Mouse (Mus musculus) intestine, embryonic 14.5 days (tissue): Measurements from ENCODE around the gene Gucy1b2. TPM values are rescaled to one million over a fixed set of nuclear protein-coding genes. Genes with fewer than 3 reads are reported as not detected.

Source experiments
- ATAC-seq: fragments of 200-750 bp; cut with Nextera tagmentation; replicated peaks from 2 replicates; pipeline ENCODE4 v1.8.0; 2017; ENCODE audit warnings: low read depth, moderate number of reproducible peaks, moderate TSS enrichment, moderate library complexity; ENCODE audit not compliant: low FRiP score, low TSS enrichment
- DNase-seq: peaks from one replicate; pipeline ENCODE4 v3.0.0-alpha.2; 2018; ENCODE audit warnings: low spot score
- H3K27ac ChIP-seq: fragments of 300-500 bp; sonication (generic); 2 replicates; pipeline ENCODE4 v1.5.1; 2014; ENCODE audit warnings: low read depth, mild to moderate bottlenecking, control low read depth
- H3K27me3 ChIP-seq: fragments of 300-500 bp; sonication (generic); replicated peaks from 2 replicates; pipeline ENCODE4 v1.6.1; 2014; ENCODE audit warnings: low read length, control low read depth; ENCODE audit not compliant: control insufficient read depth, insufficient read depth
- H3K36me3 ChIP-seq: fragments of 300-500 bp; sonication (generic); 2 replicates; pipeline ENCODE4 v1.6.1; 2014; ENCODE audit warnings: low read length, control low read depth; ENCODE audit not compliant: control insufficient read depth, insufficient read depth
- H3K4me1 ChIP-seq: fragments of 300-500 bp; sonication (generic); replicated peaks from 2 replicates; pipeline ENCODE4 v1.6.1; 2014; ENCODE audit warnings: low read length, control low read depth, mixed read lengths; ENCODE audit not compliant: control insufficient read depth, insufficient read depth
- H3K4me2 ChIP-seq: fragments of 300-500 bp; sonication (generic); 2 replicates; pipeline ENCODE4 v1.6.1; 2014; ENCODE audit warnings: low read length
- H3K4me3 ChIP-seq: fragments of 300-500 bp; sonication (generic); 2 replicates; pipeline ENCODE4 v1.5.1; 2014; ENCODE audit warnings: low read depth, low read length, control low read depth, mixed read lengths
- H3K9ac ChIP-seq: fragments of 300-500 bp; sonication (generic); 2 replicates; pipeline ENCODE4 v1.6.1; 2014; ENCODE audit warnings: mild to moderate bottlenecking, low read length
- H3K9me3 ChIP-seq: fragments of 300-500 bp; sonication (generic); 2 replicates; pipeline ENCODE4 v1.6.1; 2016; ENCODE audit warnings: low read length, control low read depth; ENCODE audit not compliant: control insufficient read depth
- WGBS: fragments of 180-500 bp; shearing (Covaris S2); extraction: QIAGEN DNeasy Blood & Tissue Kit; methylation state at CpG from one replicate; pipeline ENCODE4 v1.1.7; 2014; 5-methylcytosine and 5-hydroxymethylcytosine counted together
- polyA plus RNA-seq: library from polyadenylated mRNA; unstranded; fragments of >200 nt; fragmentation: Nextera tagmentation; extraction: Ambion mirVana; gene quantifications from 2 replicates; pipeline ENCODE4 v1.2.1, GENCODE M21; 2014

The Gucy1b2 gene
- polyA plus RNA-seq, 1 experiment from 2014 or later = not detected

DNA sequence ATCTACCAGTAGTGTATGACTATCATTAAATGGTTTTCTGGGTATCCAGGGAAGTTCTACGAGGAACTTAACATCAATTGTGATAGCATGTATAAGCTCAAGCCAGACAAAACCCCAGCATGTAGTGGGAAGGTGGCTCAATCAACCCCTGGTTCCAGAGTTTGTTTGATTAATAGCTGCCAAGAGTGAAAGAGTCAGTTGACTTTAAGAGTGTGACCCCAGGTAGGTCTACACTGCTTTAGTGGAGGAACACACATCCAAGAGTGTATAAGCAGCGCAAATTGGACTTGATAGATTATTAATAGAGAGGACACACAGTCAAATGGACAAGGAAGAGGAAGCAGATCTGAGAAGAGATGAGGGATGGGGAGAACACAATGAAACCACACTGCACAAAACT, 18.3 kb downstream of the Gucy1b2 start:
- H3K36me3 ChIP-seq = no peaks in the 10 kb centered on the region
- H3K4me3 ChIP-seq = no peak overlapping the region
- WGBS = 92% methylated on average over 2 of the region's 2 CpGs

DNA sequence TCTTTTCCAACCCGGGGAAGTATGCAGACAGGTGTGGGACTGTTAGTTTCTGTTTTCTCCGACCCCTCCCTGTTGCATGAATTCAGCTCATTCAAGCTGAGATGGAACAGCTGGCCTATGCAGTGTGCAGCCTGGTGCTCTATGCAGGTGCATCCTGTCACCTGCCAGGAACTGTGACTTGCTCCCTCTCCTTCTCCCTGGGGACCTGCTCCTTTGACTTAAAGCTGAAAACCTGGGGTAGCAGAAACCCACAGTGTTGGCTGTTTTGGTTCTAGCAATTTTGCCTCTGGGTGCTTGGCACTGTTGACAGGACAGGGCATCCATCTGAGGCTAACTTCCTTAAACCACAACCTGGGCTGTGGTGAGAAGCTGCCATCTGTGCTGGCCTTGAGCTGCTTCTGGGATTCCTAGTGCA, 30.8 kb downstream of the Gucy1b2 start:
- H3K9ac ChIP-seq = no peak overlapping the region
- H3K27me3 ChIP-seq = no peaks in the 10 kb centered on the region
- no peaks in the 10 kb centered on the region for H3K36me3 ChIP-seq
- no peak overlapping the region for H3K4me3 ChIP-seq
- H3K27ac ChIP-seq = no peak overlapping the region
- H3K4me1 ChIP-seq = no peaks in the 10 kb centered on the region
- H3K9me3 ChIP-seq = no peaks in the 10 kb centered on the region
- DNase-seq = no peak
- 44% methylated on average over 2 of the region's 2 CpGs for WGBS
- no peak overlapping the region for H3K4me2 ChIP-seq
- no peak for ATAC-seq

More for the DNA sequence above, 18.3 kb downstream of the Gucy1b2 start:
- DNase-seq (no peak), ATAC-seq (no peak)
- Histone ChIP-seq H3K4me1 (no peaks in the 10 kb centered on the region), H3K9ac (no peak overlapping the region), H3K4me2 (no peak overlapping the region), H3K9me3 (no peaks in the 10 kb centered on the region), H3K27ac (no peak overlapping the region), H3K27me3 (no peaks in the 10 kb centered on the region)

DNA sequence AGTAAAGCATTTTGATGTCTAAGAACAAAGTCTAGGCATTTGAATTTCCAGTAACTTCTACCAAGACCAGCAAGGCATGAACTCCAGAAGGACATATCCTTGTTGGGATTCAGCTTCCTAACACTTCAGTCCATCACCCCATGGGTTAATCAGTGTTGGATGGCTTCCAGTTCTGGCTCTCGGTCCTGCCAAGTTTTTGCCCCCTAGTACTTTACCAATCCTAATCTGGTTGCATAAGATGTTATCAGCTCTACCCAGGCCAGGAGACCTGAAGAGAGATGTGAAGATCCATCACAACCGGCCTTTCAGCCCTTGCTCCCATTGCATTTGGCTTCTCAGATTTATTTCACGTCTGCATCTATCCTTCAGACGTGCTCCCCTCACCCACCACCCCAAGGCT, 33.8 kb downstream of the Gucy1b2 start:
- Histone ChIP-seq H3K36me3 (no peaks in the 10 kb centered on the region), H3K4me2 (no peak overlapping the region), H3K9me3 (no peaks in the 10 kb centered on the region), H3K27me3 (no peaks in the 10 kb centered on the region), H3K27ac (no peak overlapping the region), H3K4me3 (no peak overlapping the region), H3K9ac (no peak overlapping the region), H3K4me1 (no peaks in the 10 kb centered on the region)
- ATAC-seq (no peak), DNase-seq (no peak)
- WGBS = 72% methylated on average over 4 of the region's 4 CpGs

- H3K4me1 ChIP-seq = no peaks in the 10 kb centered on the region
Measured at GRCm38 (mm10) chr14:62417501-62417900, 38.6 kb downstream of the Gucy1b2 start.

GRCm38 (mm10) chr14:62416742-62417134, 39.4 kb downstream of the Gucy1b2 start:
- Histone ChIP-seq H3K9me3 (no peaks in the 10 kb centered on the region), H3K27ac (no peak overlapping the region), H3K9ac (no peak overlapping the region), H3K4me1 (no peaks in the 10 kb centered on the region), H3K27me3 (no peaks in the 10 kb centered on the region), H3K4me2 (no peak overlapping the region), H3K36me3 (no peaks in the 10 kb centered on the region), H3K4me3 (no peak overlapping the region)
- ATAC-seq = no peak
- WGBS = 38% methylated on average over 1 of the region's 1 CpGs
- DNase-seq = no peak

More at GRCm38 (mm10) chr14:62417501-62417900, 38.6 kb downstream of the Gucy1b2 start:
- ATAC-seq (no peak), DNase-seq (no peak)
- Histone ChIP-seq H3K27me3 (no peaks in the 10 kb centered on the region), H3K9ac (no peak overlapping the region), H3K9me3 (no peaks in the 10 kb centered on the region), H3K4me2 (no peak overlapping the region), H3K4me3 (no peak overlapping the region), H3K36me3 (no peaks in the 10 kb centered on the region), H3K27ac (no peak overlapping the region)
- 87% methylated on average over 3 of the region's 3 CpGs for WGBS

DNA sequence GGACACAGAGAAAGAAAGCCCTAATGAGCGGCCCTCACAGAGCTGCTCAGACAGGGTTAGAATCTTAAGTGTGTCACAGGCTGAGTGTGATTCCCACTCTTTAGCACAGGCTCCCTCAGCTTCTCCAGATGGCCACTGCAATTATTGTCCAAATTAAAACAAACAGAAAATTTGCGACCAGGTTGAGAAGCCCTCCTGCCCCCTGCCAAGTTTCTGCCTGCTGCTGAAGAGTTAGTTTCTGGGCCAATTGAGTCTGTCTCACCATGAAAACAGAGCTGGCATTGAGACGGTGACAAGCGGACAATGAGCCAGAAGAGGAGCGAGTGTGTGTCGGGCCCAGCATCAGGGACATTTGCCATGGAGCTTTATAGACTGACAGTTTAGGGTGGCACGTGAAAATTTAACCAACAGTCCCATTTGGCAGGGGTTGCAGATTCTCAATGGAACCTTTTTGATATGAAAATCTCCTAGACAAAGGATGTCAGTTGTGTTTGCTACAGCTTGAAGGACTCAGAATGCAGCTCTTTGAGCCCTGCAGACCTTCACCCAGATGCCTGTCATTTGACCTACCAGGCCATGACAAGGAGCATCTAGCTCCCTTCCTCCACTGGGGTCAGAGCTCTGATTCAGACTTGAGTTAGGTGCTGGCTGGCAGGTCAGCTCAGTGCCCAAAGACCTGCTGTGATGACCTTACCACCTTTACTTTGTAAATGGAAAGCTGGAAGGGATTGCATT, 39.9 kb downstream of the Gucy1b2 start:
- Histone ChIP-seq H3K4me3 (no peak overlapping the region), H3K9ac (no peak overlapping the region), H3K27ac (no peak overlapping the region), H3K9me3 (no peaks in the 10 kb centered on the region), H3K36me3 (no peaks in the 10 kb centered on the region), H3K27me3 (no peaks in the 10 kb centered on the region), H3K4me1 (no peaks in the 10 kb centered on the region), H3K4me2 (no peak overlapping the region)
- DNase-seq (no peak), ATAC-seq (no peak)
- WGBS = 69% methylated on average over 7 of the region's 7 CpGs

- H3K9ac ChIP-seq = no peak overlapping the region
- H3K27ac ChIP-seq = no peak overlapping the region
- ATAC-seq (no peak), DNase-seq (no peak)
- no peak overlapping the region for H3K4me2 ChIP-seq
- H3K4me1 ChIP-seq = no peaks in the 10 kb centered on the region
- H3K27me3 ChIP-seq = no peaks in the 10 kb centered on the region
- no peaks in the 10 kb centered on the region for H3K9me3 ChIP-seq
- 84% methylated on average over 2 of the region's 2 CpGs for WGBS
- no peaks in the 10 kb centered on the region for H3K36me3 ChIP-seq
- no peak overlapping the region for H3K4me3 ChIP-seq
Measured at GRCm38 (mm10) chr14:62395346-62395745, 60.7 kb downstream of the Gucy1b2 start.

- H3K9me3 ChIP-seq = no peaks in the 10 kb centered on the region
- H3K27ac ChIP-seq = no peak overlapping the region
- H3K4me2 ChIP-seq = no peak overlapping the region
- no peak for DNase-seq
- no peaks in the 10 kb centered on the region for H3K27me3 ChIP-seq
- no peak overlapping the region for H3K9ac ChIP-seq
- H3K36me3 ChIP-seq = no peaks in the 10 kb centered on the region
- no peak overlapping the region for H3K4me3 ChIP-seq
- no peaks in the 10 kb centered on the region for H3K4me1 ChIP-seq
- no peak for ATAC-seq
- WGBS = 71% methylated on average over 4 of the region's 4 CpGs
Measured at GRCm38 (mm10) chr14:62392754-62393153, 63.3 kb downstream of the Gucy1b2 start.
